Mouse (Mus musculus) kidney, adult 11 months (tissue): ENCODE results near the gene 2010111I01Rik.
"Not testable (repeated sequence)": the region's sequence is repeated elsewhere in the genome, so short reads cannot be mapped to it uniquely, and the experiment has no call there.

Experiments
- DNase-seq: peaks from one replicate; pipeline ENCODE4 v3.0.0; 2022

The 2010111I01Rik gene

GRCm38 (mm10) chr13:63223026-63223770, 258.5 kb downstream of the 2010111I01Rik start:
- no peak for DNase-seq

GRCm38 (mm10) chr13:63225796-63226583, 261.3 kb downstream of the 2010111I01Rik start:
- DNase-seq: no peak

- DNase-seq: peak; percentile 8
Observed at GRCm38 (mm10) chr13:63227785-63228184, 263.1 kb downstream of the 2010111I01Rik start.

GRCm38 (mm10) chr13:63230955-63231701, 266.4 kb downstream of the 2010111I01Rik start:
- DNase-seq: peak; percentile 57

GRCm38 (mm10) chr13:63231702-63232070, 267.0 kb downstream of the 2010111I01Rik start:
- peak; percentile 30 for DNase-seq

GRCm38 (mm10) chr13:63232558-63232957, 267.9 kb downstream of the 2010111I01Rik start:
- no peak for DNase-seq

- DNase-seq: not testable (repeated sequence)
Observed at GRCm38 (mm10) chr13:63234520-63234919, 269.8 kb downstream of the 2010111I01Rik start.

GRCm38 (mm10) chr13:63235551-63235950, 270.9 kb downstream of the 2010111I01Rik start:
- DNase-seq: peak; percentile 86

- peak; percentile 27 for DNase-seq
Observed at GRCm38 (mm10) chr13:63236159-63236893, 271.6 kb downstream of the 2010111I01Rik start.

GRCm38 (mm10) chr13:63238045-63238444, 273.4 kb downstream of the 2010111I01Rik start:
- peak; percentile 17 for DNase-seq

- DNase-seq: peak; percentile 49
Observed at GRCm38 (mm10) chr13:63239301-63239804, 274.7 kb downstream of the 2010111I01Rik start.

- peak; percentile 82 for DNase-seq
Observed at GRCm38 (mm10) chr13:63239877-63240671, 275.4 kb downstream of the 2010111I01Rik start.

GRCm38 (mm10) chr13:63240835-63241234, 276.1 kb downstream of the 2010111I01Rik start:
- DNase-seq: no peak

GRCm38 (mm10) chr13:63241665-63242064, 277.0 kb downstream of the 2010111I01Rik start:
- no peak for DNase-seq

- no peak for DNase-seq
Observed at GRCm38 (mm10) chr13:63242401-63243192, 277.9 kb downstream of the 2010111I01Rik start.

GRCm38 (mm10) chr13:63243586-63243985, 278.9 kb downstream of the 2010111I01Rik start:
- DNase-seq: no peak

GRCm38 (mm10) chr13:63244425-63244824, 279.7 kb downstream of the 2010111I01Rik start:
- no peak for DNase-seq

GRCm38 (mm10) chr13:63245218-63245617, 280.5 kb downstream of the 2010111I01Rik start:
- no peak for DNase-seq

- DNase-seq: no peak
Observed at GRCm38 (mm10) chr13:63245812-63246211, 281.1 kb downstream of the 2010111I01Rik start.

GRCm38 (mm10) chr13:63246332-63246940, 281.7 kb downstream of the 2010111I01Rik start:
- DNase-seq: no peak
